Mouse (Mus musculus): ENCODE measurements around the gene Ltbp2. TPM values are rescaled to one million over a fixed set of nuclear protein-coding genes. Genes with fewer than 3 reads are reported as not detected.

Gene Ltbp2
- polyA plus RNA-seq, 1 experiment from 2014 or later, result 1.4 TPM

GRCm38 (mm10) chr12:84743496-84743895 is 132.8 kb downstream of the Ltbp2 start:
- Histone ChIP-seq H3K4me2 (replicated peaks; ENCODE audit: low read depth) (no peak overlapping the region), H3K4me3 (ENCODE audit: low read depth, low read length) (no peak overlapping the region), H3K27me3 (ENCODE audit: control insufficient read depth, insufficient read depth, low read length) (no peaks in the 10 kb centered on the region), H3K36me3 (ENCODE audit: control insufficient read depth, insufficient read depth, low read length) (no peaks in the 10 kb centered on the region), H3K27ac (replicated peaks) (no peak overlapping the region), H3K9me3 (ENCODE audit: control insufficient read depth, low read length) (no peaks in the 10 kb centered on the region), H3K9ac (ENCODE audit: low read length) (no peak overlapping the region), H3K4me1 (replicated peaks; ENCODE audit: control insufficient read depth, insufficient read depth) (no peaks in the 10 kb centered on the region)
- TF ChIP-seq EP300 (optimal IDR thresholded peaks at IDR 0.05) (no peak), CTCF (IDR thresholded peaks at IDR 0.05; ENCODE audit: low read depth) (no peak)
- ATAC-seq (ENCODE audit: low FRiP score, low TSS enrichment), result no peak
- no peak for DNase-seq (ENCODE audit: low spot score)
- 77% methylated on average over 10 of the region's 10 CpGs for WGBS

- 67% methylated on average over 13 of the region's 13 CpGs for WGBS
- ATAC-seq (ENCODE audit: low FRiP score, low TSS enrichment), result no peak
- no peaks in the 10 kb centered on the region for H3K4me1 ChIP-seq (replicated peaks; ENCODE audit: control insufficient read depth, insufficient read depth)
- no peaks in the 10 kb centered on the region for H3K27me3 ChIP-seq (ENCODE audit: control insufficient read depth, insufficient read depth, low read length)
- no peak for DNase-seq (ENCODE audit: low spot score)
- H3K9ac ChIP-seq (ENCODE audit: low read length), result no peak overlapping the region
- no peak overlapping the region for H3K27ac ChIP-seq (replicated peaks)
- TF ChIP-seq CTCF (IDR thresholded peaks at IDR 0.05; ENCODE audit: low read depth) (no peak), EP300 (optimal IDR thresholded peaks at IDR 0.05) (no peak)
- no peaks in the 10 kb centered on the region for H3K36me3 ChIP-seq (ENCODE audit: control insufficient read depth, insufficient read depth, low read length)
- no peak overlapping the region for H3K4me3 ChIP-seq (ENCODE audit: low read depth, low read length)
- H3K9me3 ChIP-seq (ENCODE audit: control insufficient read depth, low read length), result no peaks in the 10 kb centered on the region
- no peak overlapping the region for H3K4me2 ChIP-seq (replicated peaks; ENCODE audit: low read depth)
Measured at GRCm38 (mm10) chr12:84733366-84733765, 143.0 kb downstream of the Ltbp2 start.

Other genes starting within 250 kb of the Ltbp2 start
- 0.02 TPM in 1 of 2 replicates, not detected in the other for gene Vrtn, start 235.5 kb downstream of the Ltbp2 start, polyA plus RNA-seq (2015; fragmentation: Nextera tagmentation; extraction: Ambion mirVana)
- gene Syndig1l, start 177.7 kb downstream of the Ltbp2 start, polyA plus RNA-seq (2015; fragmentation: Nextera tagmentation; extraction: Ambion mirVana), result 0.17 TPM in 1 of 2 replicates, not detected in the other
- 49.0 and 49.4 TPM in 2 replicates for gene Npc2, start 103.4 kb downstream of the Ltbp2 start, polyA plus RNA-seq (2015; fragmentation: Nextera tagmentation; extraction: Ambion mirVana)
- gene Isca2, start 103.3 kb downstream of the Ltbp2 start, polyA plus RNA-seq (2015; fragmentation: Nextera tagmentation; extraction: Ambion mirVana), result 73.0 and 75.2 TPM in 2 replicates
- gene Fcf1, start 94.4 kb upstream of the Ltbp2 start, polyA plus RNA-seq (2015; fragmentation: Nextera tagmentation; extraction: Ambion mirVana), result 95.3 and 99.2 TPM in 2 replicates
- 4.8 and 5.0 TPM in 2 replicates for gene Arel1, start 94.4 kb upstream of the Ltbp2 start, polyA plus RNA-seq (2015; fragmentation: Nextera tagmentation; extraction: Ambion mirVana)
- gene Ylpm1, start 119.8 kb upstream of the Ltbp2 start, polyA plus RNA-seq (2015; fragmentation: Nextera tagmentation; extraction: Ambion mirVana), result 9.2 and 10.5 TPM in 2 replicates
- gene Prox2, start 234.2 kb upstream of the Ltbp2 start, polyA plus RNA-seq (2015; fragmentation: Nextera tagmentation; extraction: Ambion mirVana), result 1.5 and 1.9 TPM in 2 replicates
- gene Dlst, start 234.3 kb upstream of the Ltbp2 start, polyA plus RNA-seq (2015; fragmentation: Nextera tagmentation; extraction: Ambion mirVana), result 63.2 and 70.2 TPM in 2 replicates